Mouse (Mus musculus): ENCODE data around the gene Mum1. TPM values are rescaled to one million over a fixed set of nuclear protein-coding genes. Genes with fewer than 3 reads are reported as not detected.

Mum1 gene
- total RNA-seq, 2 experiments from 2014 or later, result 45.5 to 46.2 TPM

Other genes with a start within 250 kb of the Mum1 start
- gene Tmem259, start 242.1 kb upstream of the Mum1 start, total RNA-seq (2015), result 51.6 and 52.2 TPM in 2 replicates
- 52.1 and 53.2 TPM in 2 replicates for gene Tmem259, start 242.1 kb upstream of the Mum1 start, total RNA-seq (2017)
- 174 and 175 TPM in 2 replicates for gene Cnn2, start 237.8 kb upstream of the Mum1 start, total RNA-seq (2015)
- 286 and 299 TPM in 2 replicates for gene Cnn2, start 237.8 kb upstream of the Mum1 start, total RNA-seq (2017)
- gene Abca7, start 229.9 kb upstream of the Mum1 start, total RNA-seq (2015), result 32.6 and 34.7 TPM in 2 replicates
- 33.6 and 37.4 TPM in 2 replicates for gene Abca7, start 229.9 kb upstream of the Mum1 start, total RNA-seq (2017)
- gene Arhgap45, start 209.8 kb upstream of the Mum1 start, total RNA-seq (2015), result 135 and 140 TPM in 2 replicates
- gene Arhgap45, start 209.8 kb upstream of the Mum1 start, total RNA-seq (2017), result 235 and 237 TPM in 2 replicates
- gene Polr2e, start 186.6 kb upstream of the Mum1 start, total RNA-seq (2015), result 70.2 and 70.7 TPM in 2 replicates
- 58.4 and 69.2 TPM in 2 replicates for gene Polr2e, start 186.6 kb upstream of the Mum1 start, total RNA-seq (2017)
- gene Gpx4, start 179.3 kb upstream of the Mum1 start, total RNA-seq (2015), result 259 and 303 TPM in 2 replicates
- gene Gpx4, start 179.3 kb upstream of the Mum1 start, total RNA-seq (2017), result 375 and 378 TPM in 2 replicates
- 32.4 and 33.0 TPM in 2 replicates for gene Sbno2, start 120.9 kb upstream of the Mum1 start, total RNA-seq (2015)
- 41.9 and 46.7 TPM in 2 replicates for gene Sbno2, start 120.9 kb upstream of the Mum1 start, total RNA-seq (2017)
- gene Stk11, start 110.6 kb upstream of the Mum1 start, total RNA-seq (2015), result 58.0 and 60.7 TPM in 2 replicates
- 142 and 146 TPM in 2 replicates for gene Stk11, start 110.6 kb upstream of the Mum1 start, total RNA-seq (2017)
- 161 and 162 TPM in 2 replicates for gene Atp5d, start 87.8 kb upstream of the Mum1 start, total RNA-seq (2015)
- gene Atp5d, start 87.8 kb upstream of the Mum1 start, total RNA-seq (2017), result 31.0 and 34.7 TPM in 2 replicates
- gene Cbarp, start 85.6 kb upstream of the Mum1 start, total RNA-seq (2015), result 1.6 and 2.2 TPM in 2 replicates
- gene Cbarp, start 85.6 kb upstream of the Mum1 start, total RNA-seq (2017), result 1.4 TPM in 1 of 2 replicates, not detected in the other
- gene Midn, start 78.2 kb upstream of the Mum1 start, total RNA-seq (2015), result 29.5 and 29.6 TPM in 2 replicates
- 22.4 and 36.1 TPM in 2 replicates for gene Midn, start 78.2 kb upstream of the Mum1 start, total RNA-seq (2017)
- gene Cirbp, start 60.4 kb upstream of the Mum1 start, total RNA-seq (2015), result 11.7 and 13.8 TPM in 2 replicates
- 29.3 and 32.1 TPM in 2 replicates for gene Cirbp, start 60.4 kb upstream of the Mum1 start, total RNA-seq (2017)
- gene 1600002K03Rik, start 53.5 kb upstream of the Mum1 start, total RNA-seq (2015), result 19.3 and 21.0 TPM in 2 replicates
- gene 1600002K03Rik, start 53.5 kb upstream of the Mum1 start, total RNA-seq (2017), result 18.8 and 20.9 TPM in 2 replicates
- gene Efna2, start 47.0 kb upstream of the Mum1 start, total RNA-seq (2015), result 0.49 TPM in 1 of 2 replicates, not detected in the other
- gene Efna2, start 47.0 kb upstream of the Mum1 start, total RNA-seq (2017), result 0.12 TPM in 1 of 2 replicates, not detected in the other
- 113 and 114 TPM in 2 replicates for gene Ndufs7, start 22.7 kb downstream of the Mum1 start, total RNA-seq (2015)
- gene Ndufs7, start 22.7 kb downstream of the Mum1 start, total RNA-seq (2017), result 84.8 and 86.1 TPM in 2 replicates
- 6.3 and 6.7 TPM in 2 replicates for gene Gamt, start 34.6 kb downstream of the Mum1 start, total RNA-seq (2015)
- 4.4 and 10.2 TPM in 2 replicates for gene Gamt, start 34.6 kb downstream of the Mum1 start, total RNA-seq (2017)
- 39.0 and 41.4 TPM in 2 replicates for gene Dazap1, start 35.1 kb downstream of the Mum1 start, total RNA-seq (2015)
- gene Dazap1, start 35.1 kb downstream of the Mum1 start, total RNA-seq (2017), result 187 and 200 TPM in 2 replicates
- gene Rps15, start 66.0 kb downstream of the Mum1 start, total RNA-seq (2015), result 1,580 and 1,599 TPM in 2 replicates
- 1,732 and 1,915 TPM in 2 replicates for gene Rps15, start 66.0 kb downstream of the Mum1 start, total RNA-seq (2017)
- gene Apc2, start 69.5 kb downstream of the Mum1 start, total RNA-seq (2015), result not detected in 2 replicates
- gene Apc2, start 69.5 kb downstream of the Mum1 start, total RNA-seq (2017), result not detected in 2 replicates
- gene 2310011J03Rik, start 94.1 kb downstream of the Mum1 start, total RNA-seq (2015), result 25.6 and 27.4 TPM in 2 replicates
- gene 2310011J03Rik, start 94.1 kb downstream of the Mum1 start, total RNA-seq (2017), result 13.8 and 17.8 TPM in 2 replicates
- 0.32 and 0.83 TPM in 2 replicates for gene Pcsk4, start 103.1 kb downstream of the Mum1 start, total RNA-seq (2015)
- gene Pcsk4, start 103.1 kb downstream of the Mum1 start, total RNA-seq (2017), result not detected in 2 replicates
- gene Reep6, start 103.5 kb downstream of the Mum1 start, total RNA-seq (2015), result 0.16 and 0.96 TPM in 2 replicates
- gene Reep6, start 103.5 kb downstream of the Mum1 start, total RNA-seq (2017), result 0.37 TPM in 1 of 2 replicates, not detected in the other
- 0.07 TPM in 1 of 2 replicates, not detected in the other for gene Adamtsl5, start 122.0 kb downstream of the Mum1 start, total RNA-seq (2015)
- not detected in 2 replicates for gene Adamtsl5, start 122.0 kb downstream of the Mum1 start, total RNA-seq (2017)
- gene Plk5, start 130.0 kb downstream of the Mum1 start, total RNA-seq (2015), result not detected in 2 replicates
- not detected in 2 replicates for gene Plk5, start 130.0 kb downstream of the Mum1 start, total RNA-seq (2017)
- 2.4 and 2.6 TPM in 2 replicates for gene Mex3d, start 161.2 kb downstream of the Mum1 start, total RNA-seq (2015)
- 2.6 and 5.0 TPM in 2 replicates for gene Mex3d, start 161.2 kb downstream of the Mum1 start, total RNA-seq (2017)
- 38.8 and 40.6 TPM in 2 replicates for gene Mbd3, start 173.1 kb downstream of the Mum1 start, total RNA-seq (2015)
- 39.8 and 40.0 TPM in 2 replicates for gene Mbd3, start 173.1 kb downstream of the Mum1 start, total RNA-seq (2017)
- 107 and 108 TPM in 2 replicates for gene Uqcr11, start 180.4 kb downstream of the Mum1 start, total RNA-seq (2015)
- 122 and 129 TPM in 2 replicates for gene Uqcr11, start 180.4 kb downstream of the Mum1 start, total RNA-seq (2017)
- 17.2 and 20.3 TPM in 2 replicates for gene Tcf3, start 207.2 kb downstream of the Mum1 start, total RNA-seq (2015)
- 22.4 and 24.2 TPM in 2 replicates for gene Tcf3, start 207.2 kb downstream of the Mum1 start, total RNA-seq (2017)

Measured in megakaryocyte, adult 5-6 weeks (primary cell).